In the genomic region with DNA sequence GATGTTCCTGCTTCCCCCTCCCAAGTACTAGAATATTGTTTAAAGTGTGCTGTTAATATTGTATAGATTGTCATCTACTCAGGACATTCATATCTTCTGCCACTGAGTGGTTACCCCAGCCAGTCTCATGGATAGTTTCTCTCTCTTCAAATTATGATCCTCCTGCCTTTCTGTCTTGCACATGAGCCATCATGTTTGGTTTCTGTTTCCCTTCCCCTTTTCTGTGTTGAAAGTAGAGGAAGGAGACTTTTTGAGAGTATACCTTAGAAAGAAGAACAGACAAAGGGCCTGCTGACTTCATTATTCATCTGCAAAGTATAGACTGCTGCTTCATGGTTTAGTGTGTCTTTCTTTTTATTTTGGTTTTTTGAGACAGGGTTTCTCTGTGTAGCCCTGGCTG, we compare ENCODE assay signal across 15 mouse cellular contexts. TPM values are rescaled to one million over a fixed set of nuclear protein-coding genes. Genes with fewer than 3 reads are reported as not detected.
DNase-seq lines count a peak whose midpoint lies in the region; ATAC-seq lines count a peak whose summit lies in the region.
"Had no signal": no experiment of that assay in that cellular context is flagged by ENCODE, and none has a peak within 500 bp of the region (broad histone marks: within the 10 kb centered on the region; RNA-seq: fewer than 3 reads in every experiment).

No protein-coding gene starts in this region.

- DNase-seq in lung, postnatal 36 days, result peak; percentile 38
- no peak for DNase-seq in lung, postnatal 4 days
- DNase-seq in B cell, adult 2 months, result peak; percentile 32 to 49
- no peak for DNase-seq in thymus, postnatal 10 days (ENCODE audit: low spot score in 2 of 2)
- DNase-seq in layer of hippocampus, postnatal 10 days (ENCODE audit: low spot score in 2 of 2), result no peak
- DNase-seq: adrenal gland, postnatal 25 days; cerebellum, adult 11 months; cerebellum, postnatal 10 days; gastrocnemius, postnatal 36 days; heart, postnatal 4 days; kidney, adult 8-10 months; kidney, postnatal 14 days had no signal

- peak; percentile 94 for ATAC-seq in granulocyte monocyte progenitor cell, adult 5-6 weeks (replicated peaks; ENCODE audit: poor library complexity, severe bottlenecking)
- ATAC-seq in neutrophil, adult 5-6 weeks (ENCODE audit: extremely low read depth, insufficient number of reproducible peaks, low FRiP score, poor library complexity, severe bottlenecking), result peak; percentile 87
- ATAC-seq: midbrain, embryonic 15.5 days had no signal

RNA-seq across cellular contexts. Expression of a gene that starts 28.8 kb away (rescaled TPM):
- total RNA-seq in granulocyte monocyte progenitor cell, adult 5-6 weeks (2014; fragmentation: Nextera tagmentation), result 16.7 and 35.6 TPM in 2 replicates
- total RNA-seq in granulocyte monocyte progenitor cell, adult 5-6 weeks (2017), result 20.5 and 28.2 TPM in 2 replicates
- 75.4 and 94.9 TPM in 2 replicates for total RNA-seq in neutrophil, adult 5-6 weeks (2017)
- total RNA-seq in layer of hippocampus, postnatal 10 days (2021), result 10 to 100 TPM; 43.1 to 54.6 TPM

Comparison
In these comparisons a context has a peak if more than half of its experiments do, and no peak if none do; other contexts are left out.
1. DNase-seq: peak in lung, postnatal 36 days (single experiment) and B cell, adult 2 months (2 of 2); none in lung, postnatal 4 days (0 of 2), thymus, postnatal 10 days (0 of 2) and layer of hippocampus, postnatal 10 days (0 of 2).